Mouse (Mus musculus): Measurements from ENCODE around the gene Phka1. TPM values are rescaled to one million over a fixed set of nuclear protein-coding genes. Genes with fewer than 3 reads are reported as not detected.

Gene Phka1
- polyA plus RNA-seq, 1 experiment from 2014 or later, result 11.5 TPM

Other genes starting within 250 kb of the Phka1 start
- 2.4 and 4.8 TPM in 2 replicates for gene Hdac8, start 138.9 kb downstream of the Phka1 start, polyA plus RNA-seq (2014; fragmentation: Nextera tagmentation; extraction: Ambion mirVana)
- not detected in 2 replicates for gene Gm3880, start 42.7 kb upstream of the Phka1 start, polyA plus RNA-seq (2014; fragmentation: Nextera tagmentation; extraction: Ambion mirVana)
- gene Gm9112, start 63.4 kb upstream of the Phka1 start, polyA plus RNA-seq (2014; fragmentation: Nextera tagmentation; extraction: Ambion mirVana), result not detected in 2 replicates
- not detected in 2 replicates for gene Dmrtc1b, start 63.6 kb upstream of the Phka1 start, polyA plus RNA-seq (2014; fragmentation: Nextera tagmentation; extraction: Ambion mirVana)
- not detected in 2 replicates for gene Dmrtc1c1, start 158.7 kb upstream of the Phka1 start, polyA plus RNA-seq (2014; fragmentation: Nextera tagmentation; extraction: Ambion mirVana)
- gene Dmrtc1c2, start 210.4 kb upstream of the Phka1 start, polyA plus RNA-seq (2014; fragmentation: Nextera tagmentation; extraction: Ambion mirVana), result not detected in 2 replicates
- gene 1700031F05Rik, start 223.7 kb upstream of the Phka1 start, polyA plus RNA-seq (2014; fragmentation: Nextera tagmentation; extraction: Ambion mirVana), result not detected in 2 replicates

Data from stomach, embryonic 14.5 days (tissue).